Mouse (Mus musculus): ENCODE data around the gene Zbtb34. TPM values are rescaled to one million over a fixed set of nuclear protein-coding genes. Genes with fewer than 3 reads are reported as not detected.

Zbtb34 gene
- polyA plus RNA-seq (2016; fragmentation: Nextera tagmentation; extraction: Ambion mirVana) = 8.4 and 10.7 TPM in 2 replicates

DNA sequence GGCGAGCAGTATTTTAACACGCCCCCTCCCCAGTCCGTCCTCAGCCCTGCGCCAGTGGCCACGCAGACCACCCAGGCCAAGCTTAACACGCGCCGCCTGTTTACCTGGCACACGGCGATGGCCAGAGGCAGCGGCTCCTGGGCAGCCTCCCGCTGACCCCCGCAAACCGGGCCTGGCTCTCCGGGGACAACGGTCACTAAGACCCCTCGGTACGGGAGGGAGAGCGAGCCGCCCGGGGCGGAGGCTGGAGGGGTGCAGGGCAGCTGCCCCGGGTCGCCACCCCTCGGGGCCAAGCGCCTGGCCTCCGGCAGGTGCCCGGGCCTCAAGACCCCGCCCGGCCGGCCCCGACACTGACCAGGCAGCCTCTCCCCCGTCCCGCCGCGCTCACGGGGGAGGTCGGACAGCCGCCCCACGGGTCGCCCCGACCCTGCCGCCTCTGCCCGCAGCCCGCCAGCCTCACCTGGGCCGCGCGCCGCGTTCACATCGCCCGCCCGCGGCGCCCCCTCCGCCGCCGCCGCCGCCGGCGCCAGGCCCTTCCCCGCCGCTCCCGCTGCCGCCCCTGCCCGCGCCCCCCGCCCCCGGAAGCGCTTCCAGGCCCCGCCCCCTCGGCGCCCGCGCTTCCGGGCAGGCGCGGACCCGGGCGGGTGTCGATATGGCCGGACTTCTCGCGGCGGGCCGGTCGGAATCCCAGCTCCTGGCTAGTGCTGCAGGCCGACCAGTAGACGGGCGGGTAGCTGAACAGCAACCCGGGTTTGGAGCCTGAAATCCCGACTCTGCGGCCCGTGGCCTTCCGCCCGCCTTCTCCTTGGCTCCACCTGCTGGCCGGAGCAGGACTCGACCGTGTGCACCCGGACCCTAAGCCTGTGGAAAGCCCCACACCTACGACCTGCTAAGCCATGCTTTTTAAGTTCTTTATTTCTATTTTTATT lies at the start of gene Zbtb34:
Zbtb34 (minus strand) TSS at position 554 of the 929 bp plus-strand sequence.
- H3K9ac ChIP-seq = peak within 1 kb of the TSS; percentile 97
- H3K4me3 ChIP-seq = peak within 1 kb of the TSS; percentile 100
- peaks cover 40% of the 10 kb centered on the region for H3K4me1 ChIP-seq
- peak within 1 kb of the TSS; percentile 93 for H3K4me2 ChIP-seq (replicated peaks)
- no peaks in the 10 kb centered on the region for H3K27me3 ChIP-seq (replicated peaks)
- H3K9me3 ChIP-seq = no peaks in the 10 kb centered on the region
- no peak within 1 kb of the TSS for H3K27ac ChIP-seq
- H3K36me3 ChIP-seq = 0 out of 2 replicates have a peak, but pooled peaks cover under 1% of the 10 kb centered on the region
- ATAC-seq (ENCODE audit: low FRiP score, low read depth) = peak; percentile 73
- under 1% methylated on average over 99 of the region's 102 CpGs for WGBS

DNA sequence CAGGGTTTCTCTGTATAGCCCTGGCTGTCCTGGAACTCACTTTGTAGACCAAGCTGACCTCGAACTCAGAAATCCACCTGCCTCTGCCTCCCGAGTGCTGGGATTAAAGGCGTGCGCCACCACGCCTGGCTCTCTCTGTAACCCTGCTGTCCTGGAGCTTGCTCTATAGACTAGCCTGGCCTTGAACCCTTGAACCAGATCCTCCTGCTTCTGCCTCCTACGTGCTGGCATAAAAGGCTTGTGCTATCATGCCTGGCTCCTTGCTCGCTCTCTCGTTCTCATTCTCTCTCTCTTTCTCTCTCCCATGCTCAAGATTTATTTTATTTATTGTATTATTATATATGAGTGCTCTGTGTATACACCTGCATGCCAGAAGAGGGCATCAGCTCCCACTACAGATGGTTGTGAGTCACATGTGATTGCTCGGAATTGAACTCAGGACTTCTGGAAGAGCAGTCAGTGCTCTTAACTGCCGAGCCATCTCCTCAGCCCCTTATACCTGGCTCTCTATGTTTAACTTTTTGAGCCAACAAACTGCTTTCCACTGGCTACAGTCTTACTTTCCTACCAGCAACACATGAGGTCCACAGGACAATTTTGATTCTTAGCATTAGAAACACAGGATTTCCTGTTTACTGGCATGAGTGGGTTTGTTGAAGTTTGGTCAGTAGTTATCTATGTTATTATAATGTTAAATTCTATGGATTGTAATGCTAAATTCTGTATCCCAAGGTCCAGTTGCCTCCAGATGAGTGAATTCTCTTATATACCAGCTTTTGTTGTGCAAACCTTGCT lies 47.0 kb upstream of the Zbtb34 start:
- Histone ChIP-seq H3K27ac (no peak overlapping the region), H3K4me3 (no peak overlapping the region), H3K36me3 (no peaks in the 10 kb centered on the region), H3K4me2 (replicated peaks) (no peak overlapping the region), H3K9me3 (no peaks in the 10 kb centered on the region), H3K27me3 (replicated peaks) (no peaks in the 10 kb centered on the region), H3K4me1 (no peaks in the 10 kb centered on the region), H3K9ac (no peak overlapping the region)
- ATAC-seq (ENCODE audit: low FRiP score, low read depth) = no peak
- 92% methylated on average over 10 of the region's 10 CpGs for WGBS

DNA sequence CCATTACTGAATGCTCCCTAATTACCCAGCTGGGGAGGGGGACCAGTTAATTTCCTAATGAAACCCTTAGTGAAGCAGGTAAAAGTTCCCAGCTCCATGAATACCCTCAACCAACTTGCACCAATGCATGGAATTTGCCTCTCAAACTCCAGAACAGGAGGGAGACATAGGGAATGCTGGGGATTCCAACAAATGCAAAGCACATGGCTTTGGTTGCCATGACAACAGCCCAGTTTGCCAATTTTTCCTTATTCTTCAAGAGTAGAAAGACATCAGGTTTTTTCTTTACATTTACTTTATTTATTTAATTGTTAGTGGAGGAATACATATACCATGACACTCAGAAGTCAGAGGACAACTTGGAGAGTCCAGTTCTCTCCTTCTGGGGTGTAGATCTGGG lies 44.8 kb upstream of the Zbtb34 start:
- Histone ChIP-seq H3K27me3 (replicated peaks) (no peaks in the 10 kb centered on the region), H3K4me2 (replicated peaks) (no peak overlapping the region), H3K9ac (no peak overlapping the region), H3K4me1 (no peaks in the 10 kb centered on the region), H3K36me3 (no peaks in the 10 kb centered on the region), H3K27ac (no peak overlapping the region), H3K4me3 (no peak overlapping the region), H3K9me3 (no peaks in the 10 kb centered on the region)
- ATAC-seq (ENCODE audit: low FRiP score, low read depth) = no peak

DNA sequence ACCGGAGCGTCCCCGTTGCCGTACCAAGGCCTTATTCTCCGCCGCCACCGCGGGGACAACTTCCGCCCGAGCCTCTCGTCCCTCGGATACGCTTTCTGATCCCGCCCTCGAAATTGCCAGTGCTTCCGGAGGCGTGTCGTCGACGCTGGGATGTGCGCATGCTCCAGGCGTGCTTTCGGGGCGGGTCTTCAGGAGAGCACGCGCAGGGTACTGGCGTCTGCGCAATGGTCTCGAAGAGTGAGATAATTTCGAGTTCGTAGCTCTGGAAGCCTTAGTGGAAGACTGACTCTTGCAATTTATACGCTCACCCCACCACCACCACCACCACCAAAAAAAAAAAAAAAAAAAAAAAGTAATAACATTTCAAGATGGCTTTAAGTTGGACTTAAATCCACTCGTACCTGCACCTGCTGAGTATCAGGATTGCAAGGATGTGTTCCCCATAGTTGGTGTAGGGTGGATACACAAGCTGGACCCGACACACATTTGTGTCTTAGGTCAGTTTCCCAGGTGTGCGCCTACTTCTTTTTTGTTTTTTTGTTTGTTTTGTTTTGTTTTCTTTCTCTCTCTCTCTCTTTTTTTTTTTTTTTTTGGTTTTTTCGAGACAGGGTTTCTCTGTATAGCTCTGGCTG lies 37.5 kb upstream of the Zbtb34 start, which contains the start of gene Zbtb43:
Zbtb43 (minus strand) TSS at position 94 of the 632 bp plus-strand sequence.
- H3K36me3 ChIP-seq = peaks cover under 1% of the 10 kb centered on the region; the same call in 1 of the 2 replicates
- peak within 1 kb of the TSS; percentile 88 for H3K4me2 ChIP-seq (replicated peaks)
- H3K27ac ChIP-seq = no peak within 1 kb of the TSS
- peak within 1 kb of the TSS; percentile 77 for H3K9ac ChIP-seq
- H3K4me1 ChIP-seq = peaks cover 28% of the 10 kb centered on the region
- peak; percentile 90 for ATAC-seq (ENCODE audit: low FRiP score, low read depth)
- no peaks in the 10 kb centered on the region for H3K9me3 ChIP-seq
- H3K4me3 ChIP-seq = peak within 1 kb of the TSS; percentile 66
- WGBS = 6% methylated on average over 36 of the region's 36 CpGs
- no peaks in the 10 kb centered on the region for H3K27me3 ChIP-seq (replicated peaks)

DNA sequence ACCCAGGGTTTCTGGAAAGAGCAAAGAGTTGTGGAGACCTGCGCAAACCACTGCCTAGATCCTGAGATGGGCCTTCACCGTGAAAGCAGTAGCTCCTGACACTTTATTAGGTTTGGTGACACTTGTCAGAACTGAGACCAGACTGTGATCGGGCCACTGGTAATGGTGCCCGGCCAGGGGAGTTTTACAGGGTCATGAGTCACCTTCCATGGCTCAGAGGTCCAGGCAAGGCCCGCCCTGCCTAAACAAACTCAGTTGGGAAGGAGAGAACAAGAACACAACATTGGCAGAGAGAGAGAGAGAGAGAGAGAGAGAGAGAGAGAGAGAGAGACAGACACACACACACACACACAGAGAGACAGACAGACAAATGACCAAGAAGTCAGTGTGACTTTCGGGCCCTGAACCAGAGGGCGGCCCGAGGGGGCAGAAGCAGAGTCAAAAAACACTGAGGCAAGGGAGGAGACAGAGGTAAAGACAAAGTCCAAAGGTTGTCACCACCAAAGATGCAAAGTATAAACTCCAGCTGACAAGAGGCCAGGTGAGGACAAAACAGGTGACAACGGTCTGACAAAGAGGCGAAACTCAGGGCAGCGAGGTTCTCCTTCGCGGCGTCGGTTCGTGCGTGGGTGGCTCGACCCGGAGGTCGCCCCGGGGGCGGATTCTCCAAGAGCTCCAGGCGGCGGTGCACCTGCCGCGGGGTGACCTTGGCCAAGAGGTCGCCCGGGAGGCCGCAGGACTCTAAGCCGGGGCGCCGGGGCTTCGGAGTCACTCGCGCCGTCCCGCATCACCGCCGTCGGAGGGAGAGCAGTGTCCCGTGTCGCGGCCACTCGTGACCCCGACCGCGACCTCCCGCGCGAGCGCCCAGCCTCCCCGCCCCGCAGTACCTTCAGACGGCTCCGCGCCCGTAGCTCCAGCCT lies 36.7 kb upstream of the Zbtb34 start:
- Histone ChIP-seq H3K36me3 (peaks cover 6% of the 10 kb centered on the region), H3K27ac (no peak overlapping the region), H3K9me3 (no peaks in the 10 kb centered on the region), H3K27me3 (replicated peaks) (no peaks in the 10 kb centered on the region), H3K4me3 (peak overlapping the region; percentile 66), H3K9ac (peak overlapping the region; percentile 77), H3K4me2 (replicated peaks) (peak overlapping the region; percentile 88), H3K4me1 (peaks cover 28% of the 10 kb centered on the region)
- WGBS = 6% methylated on average over 55 of the region's 57 CpGs
- peak; percentile 65; the same call in 1 of the 2 replicates for ATAC-seq (ENCODE audit: low FRiP score, low read depth)

DNA sequence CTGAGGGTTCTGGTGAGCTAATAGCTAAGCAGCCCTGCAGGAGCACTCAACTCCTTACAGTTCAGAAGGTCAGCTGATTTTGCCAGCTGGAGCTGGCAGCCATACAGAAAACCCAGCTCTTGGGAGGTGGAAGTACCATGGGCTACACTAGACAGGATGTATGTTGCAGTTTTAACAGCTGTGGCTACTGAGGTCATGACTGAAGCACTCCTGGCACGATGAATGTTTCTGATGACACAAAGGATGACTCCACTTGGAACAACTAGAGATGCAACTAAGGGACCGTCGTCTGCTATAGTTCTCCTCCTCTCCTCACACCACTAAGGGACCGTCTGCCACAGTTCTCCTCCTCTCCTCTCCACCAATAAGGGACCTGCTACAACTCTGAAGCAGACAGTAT lies 34.8 kb upstream of the Zbtb34 start:
- Histone ChIP-seq H3K9ac (no peak overlapping the region), H3K27ac (no peak overlapping the region), H3K4me1 (peaks cover 28% of the 10 kb centered on the region), H3K36me3 (peaks cover 20% of the 10 kb centered on the region), H3K27me3 (replicated peaks) (no peaks in the 10 kb centered on the region), H3K4me2 (replicated peaks) (0 out of 2 replicates have a peak overlapping the region, but pooled peaks have one; percentile 1), H3K4me3 (no peak overlapping the region), H3K9me3 (no peaks in the 10 kb centered on the region)
- 72% methylated on average over 4 of the region's 4 CpGs for WGBS
- no peak for ATAC-seq (ENCODE audit: low FRiP score, low read depth)

DNA sequence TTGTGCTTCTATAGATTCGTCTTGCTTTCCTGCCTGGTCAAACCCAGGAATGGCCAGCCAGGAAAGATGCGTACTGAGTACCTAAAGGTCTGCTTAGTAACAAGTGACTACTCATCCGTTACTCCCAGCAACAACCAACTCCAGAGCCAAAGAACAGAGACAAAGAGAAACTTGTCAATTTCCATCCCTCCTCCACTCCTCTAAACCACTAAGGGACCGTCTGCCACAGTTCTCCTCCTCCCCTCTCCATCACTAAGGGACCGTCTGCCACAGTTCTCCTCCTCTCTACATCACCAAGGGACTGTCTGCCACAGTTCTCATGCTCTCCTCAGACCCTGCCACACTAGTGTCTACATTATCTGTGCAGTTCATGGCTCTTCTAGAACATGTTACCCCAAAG lies 34.1 kb upstream of the Zbtb34 start:
- Histone ChIP-seq H3K9me3 (no peaks in the 10 kb centered on the region), H3K4me2 (replicated peaks) (no peak overlapping the region), H3K4me3 (no peak overlapping the region), H3K36me3 (peaks cover 25% of the 10 kb centered on the region), H3K4me1 (peaks cover 28% of the 10 kb centered on the region), H3K27ac (no peak overlapping the region), H3K9ac (no peak overlapping the region), H3K27me3 (replicated peaks) (no peaks in the 10 kb centered on the region)
- WGBS = 72% methylated on average over 5 of the region's 5 CpGs
- ATAC-seq (ENCODE audit: low FRiP score, low read depth) = no peak

DNA sequence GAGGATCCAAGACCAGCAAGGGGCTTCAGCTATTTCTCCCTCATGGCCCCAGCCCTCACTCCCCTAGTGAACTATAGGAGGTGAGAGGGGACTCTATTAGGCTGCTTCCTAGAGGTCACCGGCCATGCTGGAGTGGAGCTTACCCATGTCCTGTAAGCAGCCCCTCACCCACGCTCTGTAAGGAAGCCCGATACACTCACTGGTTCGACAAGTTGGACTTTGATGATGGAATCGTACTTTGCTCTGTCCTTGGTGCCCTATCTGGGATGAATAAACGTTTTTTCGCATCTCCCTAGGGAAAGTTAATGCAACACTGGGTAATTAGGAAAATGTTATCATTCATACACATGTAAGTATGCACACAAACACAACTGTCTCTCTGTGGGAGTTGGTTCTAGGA lies 30.9 kb upstream of the Zbtb34 start:
- Histone ChIP-seq H3K27me3 (replicated peaks) (no peaks in the 10 kb centered on the region), H3K9me3 (no peaks in the 10 kb centered on the region), H3K4me1 (peaks cover 21% of the 10 kb centered on the region), H3K4me3 (no peak overlapping the region), H3K27ac (no peak overlapping the region), H3K9ac (no peak overlapping the region), H3K4me2 (replicated peaks) (no peak overlapping the region), H3K36me3 (peaks cover 32% of the 10 kb centered on the region)
- no peak for ATAC-seq (ENCODE audit: low FRiP score, low read depth)
- 93% methylated on average over 7 of the region's 7 CpGs for WGBS

DNA sequence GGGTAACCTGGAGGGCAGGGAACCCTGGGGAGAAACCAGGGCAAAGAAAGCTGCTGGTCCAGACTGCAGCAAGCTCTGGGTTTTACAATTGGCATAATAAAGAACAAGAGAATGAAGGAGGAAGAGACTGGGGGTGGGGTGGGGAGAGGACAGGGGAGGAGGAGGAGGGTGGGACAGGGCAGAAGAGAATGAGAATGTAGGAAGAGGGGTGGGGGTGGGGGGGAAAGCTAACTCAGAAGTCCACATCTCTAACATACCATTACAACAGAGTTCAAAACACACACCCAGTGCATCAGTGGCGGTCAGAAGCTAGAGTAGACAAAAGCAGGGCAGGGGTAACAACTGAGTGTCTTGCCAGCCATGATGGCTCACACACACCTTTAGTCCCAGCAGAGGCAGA lies 29.9 kb upstream of the Zbtb34 start:
- Histone ChIP-seq H3K4me3 (no peak overlapping the region), H3K27ac (no peak overlapping the region), H3K9me3 (no peaks in the 10 kb centered on the region), H3K4me1 (peaks cover 13% of the 10 kb centered on the region), H3K9ac (no peak overlapping the region), H3K27me3 (replicated peaks) (no peaks in the 10 kb centered on the region), H3K36me3 (peaks cover 34% of the 10 kb centered on the region), H3K4me2 (replicated peaks) (no peak overlapping the region)
- no peak for ATAC-seq (ENCODE audit: low FRiP score, low read depth)
- 20% methylated on average over 1 of the region's 1 CpGs for WGBS

DNA sequence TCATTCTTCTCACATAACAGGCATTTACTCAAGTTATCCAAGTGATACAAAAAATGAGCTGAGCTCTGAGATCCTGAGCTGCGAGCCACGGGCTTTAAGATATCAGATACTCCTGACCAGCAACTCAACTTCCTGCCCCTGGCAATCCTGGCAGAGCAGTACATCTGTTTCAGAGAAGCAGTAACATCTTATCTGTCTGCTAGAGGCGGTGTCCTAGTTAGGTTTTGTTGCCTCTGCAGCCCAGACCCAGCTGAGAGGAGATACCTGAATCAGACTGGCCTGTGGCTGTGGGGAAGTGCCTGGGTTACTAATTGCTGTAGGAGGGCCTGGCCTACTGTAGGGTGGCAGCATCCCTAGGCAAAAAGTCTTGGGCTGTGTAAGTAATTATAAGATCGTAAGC lies 28.5 kb upstream of the Zbtb34 start:
- Histone ChIP-seq H3K9ac (no peak overlapping the region), H3K4me2 (replicated peaks) (no peak overlapping the region), H3K9me3 (no peaks in the 10 kb centered on the region), H3K4me3 (no peak overlapping the region), H3K36me3 (peaks cover 39% of the 10 kb centered on the region), H3K27me3 (replicated peaks) (no peaks in the 10 kb centered on the region), H3K27ac (no peak overlapping the region), H3K4me1 (no peaks in the 10 kb centered on the region)
- WGBS = 89% methylated on average over 4 of the region's 4 CpGs
- no peak for ATAC-seq (ENCODE audit: low FRiP score, low read depth)

DNA sequence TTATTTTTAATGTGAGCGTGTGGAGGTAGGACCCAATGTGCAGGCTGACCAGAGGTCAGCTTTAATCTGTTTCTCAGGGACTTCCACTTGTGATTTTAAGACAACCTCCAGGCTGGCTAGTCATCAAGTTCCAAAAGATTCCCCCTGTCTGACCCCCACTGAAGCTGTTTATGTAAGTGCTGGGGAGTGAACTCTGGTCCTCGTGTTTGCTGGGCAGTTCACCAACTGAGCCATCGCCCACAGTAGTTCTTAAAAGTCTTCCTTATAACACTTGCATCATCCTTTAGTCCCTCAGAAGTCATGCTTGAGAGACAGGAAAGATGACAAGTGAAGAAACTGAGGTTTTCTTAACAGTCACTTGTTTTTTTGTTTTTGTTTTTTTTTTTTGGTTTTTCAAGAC lies 25.6 kb upstream of the Zbtb34 start:
- Histone ChIP-seq H3K9me3 (no peaks in the 10 kb centered on the region), H3K4me2 (replicated peaks) (no peak overlapping the region), H3K27me3 (replicated peaks) (no peaks in the 10 kb centered on the region), H3K36me3 (peaks cover 49% of the 10 kb centered on the region), H3K9ac (no peak overlapping the region), H3K4me3 (no peak overlapping the region), H3K27ac (no peak overlapping the region), H3K4me1 (no peaks in the 10 kb centered on the region)
- ATAC-seq (ENCODE audit: low FRiP score, low read depth) = no peak
- 81% methylated on average over 3 of the region's 3 CpGs for WGBS
